Mouse (Mus musculus): Measurements from ENCODE around the gene Fip1l1. TPM values are rescaled to one million over a fixed set of nuclear protein-coding genes. Genes with fewer than 3 reads are reported as not detected.

Fip1l1 gene
- total and polyA plus RNA-seq, 3 experiments, result 14.8 to 29.8 (median 29.4) TPM

DNA sequence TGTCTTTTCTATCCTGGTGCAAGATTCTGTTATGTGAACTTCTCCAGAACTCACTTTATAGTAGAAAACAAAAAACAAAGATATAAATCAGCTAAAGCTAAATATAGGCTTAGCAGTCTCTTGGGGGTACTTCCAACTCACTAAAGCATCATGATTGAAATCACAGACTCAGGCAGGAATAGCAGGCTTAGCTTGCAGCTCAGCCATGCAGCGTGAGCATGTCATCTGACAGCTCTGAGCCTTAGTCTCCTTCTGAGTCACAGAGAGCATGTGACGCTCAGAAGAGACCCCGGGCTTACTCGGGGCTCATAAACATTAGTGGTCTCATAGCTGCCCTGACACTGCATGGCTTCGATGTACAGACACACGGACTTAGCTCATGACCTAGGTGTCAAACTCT is 66.7 kb downstream of the Fip1l1 start:
- Histone ChIP-seq H3K27me3 (ENCODE audit: control insufficient read depth, insufficient read depth, low read length) (no peaks in the 10 kb centered on the region), H3K36me3 (ENCODE audit: control insufficient read depth, insufficient read depth, low read length) (peaks cover 10% of the 10 kb centered on the region), H3K4me3 (no peak overlapping the region), H3K9ac (ENCODE audit: low read depth, low read length) (no peak overlapping the region), H3K27ac (peak overlapping the region; percentile 15; the same call in 1 of the 2 replicates), H3K4me1 (ENCODE audit: control insufficient read depth, insufficient read depth, low read length) (peaks cover 4% of the 10 kb centered on the region), H3K79me2 (replicated peaks; ENCODE audit: control insufficient read depth, insufficient read depth, low read length) (no peaks in the 10 kb centered on the region)
- TF ChIP-seq CTCF (IDR thresholded peaks at IDR 0.05), result no peak
- TF ChIP-seq POLR2A (IDR thresholded peaks at IDR 0.05; ENCODE audit: insufficient read depth, low read depth, low read length), result no peak
- no peak for TF ChIP-seq EP300 (IDR thresholded peaks at IDR 0.05; ENCODE audit: insufficient read depth, low read depth, low read length)
- intact Hi-C loops (cut with DNase I), result no loop called here
- 44% methylated on average over 6 of the region's 6 CpGs for WGBS
- DNase-seq, result no peak

DNA sequence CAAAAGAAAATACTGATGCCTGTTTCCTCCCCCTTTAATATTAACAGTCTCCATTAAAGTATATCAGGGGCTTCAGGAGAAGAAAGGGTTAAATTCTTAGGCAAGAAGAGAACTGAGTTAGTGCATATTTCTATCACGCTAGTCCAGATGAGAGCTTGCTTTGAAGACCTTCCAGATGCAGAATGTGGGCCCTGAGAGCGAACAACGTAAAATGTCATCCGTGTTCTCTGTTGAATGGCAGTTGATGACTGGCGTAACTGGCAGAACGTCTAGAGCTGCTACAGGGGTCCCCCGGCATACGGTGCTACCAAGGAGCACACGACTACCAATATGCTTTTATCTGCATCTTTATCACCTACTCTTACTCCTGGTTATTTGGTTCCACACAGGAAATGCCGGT is 67.1 kb downstream of the Fip1l1 start:
- Histone ChIP-seq H3K36me3 (ENCODE audit: control insufficient read depth, insufficient read depth, low read length) (peaks cover 10% of the 10 kb centered on the region), H3K9ac (ENCODE audit: low read depth, low read length) (no peak overlapping the region), H3K27me3 (ENCODE audit: control insufficient read depth, insufficient read depth, low read length) (no peaks in the 10 kb centered on the region), H3K79me2 (replicated peaks; ENCODE audit: control insufficient read depth, insufficient read depth, low read length) (no peaks in the 10 kb centered on the region), H3K4me1 (ENCODE audit: control insufficient read depth, insufficient read depth, low read length) (peaks cover 4% of the 10 kb centered on the region), H3K27ac (peak overlapping the region; percentile 15; the same call in 1 of the 2 replicates), H3K4me3 (no peak overlapping the region)
- WGBS, result 83% methylated on average over 10 of the region's 10 CpGs
- intact Hi-C loops (cut with DNase I), result no loop called here
- TF ChIP-seq EP300 (IDR thresholded peaks at IDR 0.05; ENCODE audit: insufficient read depth, low read depth, low read length), result no peak
- no peak for TF ChIP-seq POLR2A (IDR thresholded peaks at IDR 0.05; ENCODE audit: insufficient read depth, low read depth, low read length)
- TF ChIP-seq CTCF (IDR thresholded peaks at IDR 0.05), result no peak
- no peak for DNase-seq

DNA sequence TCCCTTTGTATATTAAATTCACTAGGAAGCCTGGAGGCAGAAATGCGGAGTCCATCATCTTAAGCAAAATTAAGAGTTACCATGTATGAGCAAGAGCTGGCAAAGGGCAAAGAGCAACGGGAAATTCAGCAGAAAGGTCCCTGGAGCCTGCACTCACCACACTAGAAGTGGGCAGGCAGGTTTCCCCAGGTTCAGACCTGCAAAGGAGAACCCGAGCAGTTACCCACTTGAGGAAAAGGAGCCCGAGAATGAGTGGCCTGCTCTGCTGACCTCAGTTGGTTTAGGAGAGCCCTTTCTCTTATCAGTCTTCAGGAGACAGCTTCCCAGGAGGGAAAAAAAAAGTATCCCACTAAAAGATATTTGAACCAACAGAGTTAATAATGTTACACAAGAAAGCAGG is 68.1 kb downstream of the Fip1l1 start:
- Histone ChIP-seq H3K27me3 (ENCODE audit: control insufficient read depth, insufficient read depth, low read length) (no peaks in the 10 kb centered on the region), H3K36me3 (ENCODE audit: control insufficient read depth, insufficient read depth, low read length) (peaks cover 10% of the 10 kb centered on the region), H3K27ac (no peak overlapping the region), H3K9ac (ENCODE audit: low read depth, low read length) (no peak overlapping the region), H3K4me3 (no peak overlapping the region), H3K4me1 (ENCODE audit: control insufficient read depth, insufficient read depth, low read length) (peaks cover 4% of the 10 kb centered on the region), H3K79me2 (replicated peaks; ENCODE audit: control insufficient read depth, insufficient read depth, low read length) (no peaks in the 10 kb centered on the region)
- intact Hi-C loops (cut with DNase I), result no loop called here
- no peak for DNase-seq
- WGBS, result 84% methylated on average over 4 of the region's 4 CpGs
- TF ChIP-seq CTCF (IDR thresholded peaks at IDR 0.05), result no peak
- no peak for TF ChIP-seq POLR2A (IDR thresholded peaks at IDR 0.05; ENCODE audit: insufficient read depth, low read depth, low read length)
- no peak for TF ChIP-seq EP300 (IDR thresholded peaks at IDR 0.05; ENCODE audit: insufficient read depth, low read depth, low read length)

DNA sequence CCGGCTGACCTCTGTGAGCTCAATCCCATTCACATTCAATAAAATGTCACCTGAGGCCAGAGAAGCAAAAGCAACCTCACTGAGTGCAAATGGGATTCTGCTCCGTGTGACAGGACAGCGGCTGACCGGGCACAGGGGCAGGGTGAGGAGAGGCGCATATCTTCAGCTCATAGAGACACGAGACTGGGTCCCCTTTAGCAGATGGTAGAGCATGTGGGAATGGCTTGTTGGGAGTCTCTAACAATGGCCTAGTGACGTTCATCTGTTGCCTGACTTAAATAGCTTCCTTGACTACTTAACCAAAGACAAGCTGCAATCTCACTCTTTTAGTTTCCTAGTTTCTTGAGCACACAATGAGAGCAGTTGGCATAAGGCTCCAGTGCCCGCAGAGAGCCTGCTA is 71.0 kb downstream of the Fip1l1 start:
- Histone ChIP-seq H3K27me3 (ENCODE audit: control insufficient read depth, insufficient read depth, low read length) (no peaks in the 10 kb centered on the region), H3K27ac (no peak overlapping the region), H3K4me1 (ENCODE audit: control insufficient read depth, insufficient read depth, low read length) (peaks cover 3% of the 10 kb centered on the region), H3K9ac (ENCODE audit: low read depth, low read length) (no peak overlapping the region), H3K4me3 (no peak overlapping the region), H3K36me3 (ENCODE audit: control insufficient read depth, insufficient read depth, low read length) (peaks cover under 1% of the 10 kb centered on the region; the same call in 1 of the 2 replicates), H3K79me2 (replicated peaks; ENCODE audit: control insufficient read depth, insufficient read depth, low read length) (no peaks in the 10 kb centered on the region)
- intact Hi-C loops (cut with DNase I), result no loop called here
- WGBS, result 87% methylated on average over 8 of the region's 8 CpGs
- TF ChIP-seq EP300 (IDR thresholded peaks at IDR 0.05; ENCODE audit: insufficient read depth, low read depth, low read length) (no peak), POLR2A (IDR thresholded peaks at IDR 0.05; ENCODE audit: insufficient read depth, low read depth, low read length) (no peak), CTCF (IDR thresholded peaks at IDR 0.05) (no peak)
- DNase-seq, result no peak

DNA sequence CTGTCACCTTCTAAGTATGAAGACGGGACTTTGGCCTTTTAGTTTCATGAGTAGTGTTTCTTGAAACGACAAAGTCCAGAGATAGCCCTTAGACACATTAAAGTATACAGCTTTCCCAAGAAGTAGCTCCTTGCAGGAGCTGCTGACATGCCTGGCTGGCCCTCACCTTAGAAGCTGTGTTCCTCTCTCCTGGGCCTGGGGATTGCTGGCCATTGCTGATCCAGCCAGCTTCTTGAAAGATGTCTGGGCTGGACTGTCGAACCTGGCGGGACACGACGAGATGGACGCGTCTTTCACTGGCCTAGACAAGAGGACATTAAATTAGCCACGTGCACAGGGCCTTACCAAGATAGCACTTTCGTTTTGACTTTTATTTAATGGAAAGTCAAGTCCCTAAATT is 75.3 kb downstream of the Fip1l1 start:
- no peak for TF ChIP-seq CTCF (IDR thresholded peaks at IDR 0.05)
- WGBS, result 80% methylated on average over 10 of the region's 10 CpGs
- Histone ChIP-seq H3K36me3 (ENCODE audit: control insufficient read depth, insufficient read depth, low read length) (no peaks in the 10 kb centered on the region; the same call in 1 of the 2 replicates), H3K79me2 (replicated peaks; ENCODE audit: control insufficient read depth, insufficient read depth, low read length) (no peaks in the 10 kb centered on the region), H3K27me3 (ENCODE audit: control insufficient read depth, insufficient read depth, low read length) (no peaks in the 10 kb centered on the region), H3K4me1 (ENCODE audit: control insufficient read depth, insufficient read depth, low read length) (peaks cover 4% of the 10 kb centered on the region; the same call in 1 of the 2 replicates), H3K4me3 (no peak overlapping the region), H3K27ac (no peak overlapping the region), H3K9ac (ENCODE audit: low read depth, low read length) (no peak overlapping the region)
- DNase-seq, result no peak
- intact Hi-C loops (cut with DNase I), result no loop called here

DNA sequence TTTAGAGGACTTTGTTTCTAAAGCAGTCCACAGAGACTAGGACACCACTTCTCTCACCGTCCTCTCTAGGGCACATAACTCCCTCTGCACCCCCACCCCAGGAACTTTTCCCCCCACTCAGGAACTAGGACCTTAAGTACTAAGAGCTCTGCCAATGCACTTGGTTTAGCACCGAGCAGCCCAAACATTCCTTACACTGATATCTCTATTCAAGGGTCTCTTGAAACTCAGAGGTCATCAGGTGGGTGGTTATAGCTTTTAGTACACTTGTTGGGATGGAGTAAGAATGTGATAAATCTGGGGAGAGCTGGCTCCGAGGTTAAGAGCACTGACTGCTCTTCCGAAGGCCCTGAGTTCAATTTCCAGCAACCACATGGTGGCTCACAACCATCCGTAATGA is 77.5 kb downstream of the Fip1l1 start:
- Histone ChIP-seq H3K4me3 (no peak overlapping the region), H3K79me2 (replicated peaks; ENCODE audit: control insufficient read depth, insufficient read depth, low read length) (no peaks in the 10 kb centered on the region), H3K27ac (no peak overlapping the region), H3K36me3 (ENCODE audit: control insufficient read depth, insufficient read depth, low read length) (no peaks in the 10 kb centered on the region; the same call in 1 of the 2 replicates), H3K9ac (ENCODE audit: low read depth, low read length) (no peak overlapping the region), H3K27me3 (ENCODE audit: control insufficient read depth, insufficient read depth, low read length) (no peaks in the 10 kb centered on the region), H3K4me1 (ENCODE audit: control insufficient read depth, insufficient read depth, low read length) (peaks cover 4% of the 10 kb centered on the region; the same call in 1 of the 2 replicates)
- 78% methylated on average over 5 of the region's 5 CpGs for WGBS
- no peak for DNase-seq
- intact Hi-C loops (cut with DNase I), result no loop called here
- TF ChIP-seq EP300 (IDR thresholded peaks at IDR 0.05; ENCODE audit: insufficient read depth, low read depth, low read length) (no peak), CTCF (IDR thresholded peaks at IDR 0.05) (no peak), POLR2A (IDR thresholded peaks at IDR 0.05; ENCODE audit: insufficient read depth, low read depth, low read length) (no peak)

All from heart, adult 2 months (tissue).